Mouse (Mus musculus): ENCODE results near the gene Mapk1. TPM values are rescaled to one million over a fixed set of nuclear protein-coding genes. Genes with fewer than 3 reads are reported as not detected.

The Mapk1 gene
- polyA plus RNA-seq, 1 experiment from 2014 or later = 171 TPM

DNA sequence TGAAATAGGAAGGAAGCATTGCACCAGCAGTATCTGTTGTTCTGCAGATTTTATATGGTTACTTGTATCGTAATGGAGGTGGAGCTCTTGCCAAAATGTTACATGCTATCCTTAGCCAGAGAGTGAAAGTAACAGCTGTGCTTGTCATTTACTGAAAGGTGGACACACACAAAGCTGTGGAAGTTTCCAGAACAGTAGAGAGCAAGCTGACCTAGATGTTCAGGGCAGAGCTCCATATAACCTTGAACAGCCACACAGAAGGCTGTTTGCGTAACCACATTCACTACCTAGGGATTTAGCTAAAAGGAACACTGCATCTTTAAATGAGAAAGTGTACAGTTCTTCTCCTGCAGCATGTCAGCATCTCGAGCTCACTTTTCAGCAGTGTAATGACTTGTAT, 61.1 kb downstream of the Mapk1 start:
- 87% methylated on average over 3 of the region's 3 CpGs for WGBS

DNA sequence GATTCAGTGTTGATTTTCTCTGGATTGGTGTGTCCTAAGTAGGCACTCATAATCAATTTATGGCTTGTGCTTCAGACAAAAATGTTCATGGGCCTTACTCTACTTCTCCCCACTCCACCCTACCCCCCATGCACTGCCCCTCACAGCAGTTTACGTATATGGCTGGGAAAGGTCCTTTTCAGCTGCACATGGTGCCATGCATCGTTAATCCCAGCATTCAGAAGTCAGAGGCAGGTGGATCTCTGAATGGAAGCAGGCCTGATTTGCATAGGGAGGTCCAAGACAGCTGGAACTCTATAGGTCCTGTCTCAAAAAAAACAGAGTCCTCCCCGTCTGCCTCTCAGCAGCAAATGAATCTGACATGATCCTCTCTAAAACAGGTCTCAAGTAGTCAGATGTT, 62.1 kb downstream of the Mapk1 start:
- peaks cover 62% of the 10 kb centered on the region for H3K36me3 ChIP-seq (ENCODE audit: insufficient read depth, low read length)
- no peaks in the 10 kb centered on the region for H3K4me1 ChIP-seq (ENCODE audit: insufficient read depth, low read length)
- H3K9ac ChIP-seq (replicated peaks; ENCODE audit: low read length) = no peak overlapping the region
- no peak overlapping the region for H3K4me3 ChIP-seq (ENCODE audit: low read length)
- H3K4me2 ChIP-seq (replicated peaks; ENCODE audit: low read depth, low read length) = no peak overlapping the region
- no peak for ATAC-seq (ENCODE audit: low FRiP score, low TSS enrichment)
- no peaks in the 10 kb centered on the region for H3K9me3 ChIP-seq (ENCODE audit: low read length)
- 44% methylated on average over 3 of the region's 3 CpGs for WGBS
- no peak overlapping the region for H3K27ac ChIP-seq (ENCODE audit: low read length)
- no peaks in the 10 kb centered on the region for H3K27me3 ChIP-seq (ENCODE audit: insufficient read depth, low read length)

More for the DNA sequence above, 61.1 kb downstream of the Mapk1 start:
- no peak for ATAC-seq (ENCODE audit: low FRiP score, low TSS enrichment)
- H3K36me3 ChIP-seq (ENCODE audit: insufficient read depth, low read length) = peaks cover 66% of the 10 kb centered on the region
- no peak overlapping the region for H3K4me3 ChIP-seq (ENCODE audit: low read length)
- no peaks in the 10 kb centered on the region for H3K4me1 ChIP-seq (ENCODE audit: insufficient read depth, low read length)
- no peak overlapping the region for H3K9ac ChIP-seq (replicated peaks; ENCODE audit: low read length)
- H3K27ac ChIP-seq (ENCODE audit: low read length) = no peak overlapping the region
- H3K9me3 ChIP-seq (ENCODE audit: low read length) = no peaks in the 10 kb centered on the region
- H3K27me3 ChIP-seq (ENCODE audit: insufficient read depth, low read length) = no peaks in the 10 kb centered on the region
- H3K4me2 ChIP-seq (replicated peaks; ENCODE audit: low read depth, low read length) = no peak overlapping the region

DNA sequence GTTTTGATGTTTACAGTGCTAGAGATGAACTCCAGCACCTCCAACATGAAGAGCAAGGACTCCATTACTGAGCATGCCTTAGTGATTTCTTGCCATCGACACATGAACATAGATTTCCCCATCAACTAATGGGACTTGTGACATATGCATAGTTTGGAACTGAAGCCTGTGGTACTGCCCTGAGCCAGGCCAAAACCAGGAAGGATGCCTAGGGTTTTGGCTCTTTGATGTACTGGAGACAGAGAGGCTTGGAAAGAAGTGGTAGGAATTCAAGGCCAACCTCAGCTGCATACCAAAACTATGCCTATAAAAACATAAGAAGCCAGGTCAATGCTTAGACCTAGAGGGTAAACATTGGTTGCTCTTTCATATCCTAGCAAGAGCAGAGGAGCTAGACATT, 66.7 kb downstream of the Mapk1 start:
- H3K9me3 ChIP-seq (ENCODE audit: low read length) = no peaks in the 10 kb centered on the region
- no peak overlapping the region for H3K4me3 ChIP-seq (ENCODE audit: low read length)
- WGBS = 98% methylated on average over 1 of the region's 1 CpGs
- H3K27me3 ChIP-seq (ENCODE audit: insufficient read depth, low read length) = no peaks in the 10 kb centered on the region
- H3K9ac ChIP-seq (replicated peaks; ENCODE audit: low read length) = no peak overlapping the region
- H3K36me3 ChIP-seq (ENCODE audit: insufficient read depth, low read length) = peaks cover 29% of the 10 kb centered on the region
- no peak overlapping the region for H3K27ac ChIP-seq (ENCODE audit: low read length)
- ATAC-seq (ENCODE audit: low FRiP score, low TSS enrichment) = no peak
- H3K4me1 ChIP-seq (ENCODE audit: insufficient read depth, low read length) = no peaks in the 10 kb centered on the region
- no peak overlapping the region for H3K4me2 ChIP-seq (replicated peaks; ENCODE audit: low read depth, low read length)

DNA sequence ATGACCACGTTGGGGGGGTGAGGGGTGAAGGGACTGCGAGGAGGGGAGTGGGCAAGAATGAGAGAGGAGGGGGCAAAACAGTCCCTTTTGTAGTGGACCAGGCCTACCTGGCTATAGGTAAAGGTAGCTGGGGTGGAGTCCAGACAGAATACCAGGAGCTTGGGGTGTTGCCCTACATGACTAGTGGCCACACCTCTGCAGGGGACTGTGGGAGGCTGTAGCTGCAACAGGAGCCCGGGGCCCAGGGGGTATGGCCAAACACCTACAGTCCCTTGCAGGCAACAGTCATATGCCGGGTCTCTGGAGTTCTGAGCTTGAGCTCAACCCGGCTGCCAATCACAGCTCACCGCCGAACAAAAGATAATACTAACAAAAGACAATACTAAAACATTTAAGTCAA, 68.9 kb downstream of the Mapk1 start:
- Histone ChIP-seq H3K27me3 (ENCODE audit: insufficient read depth, low read length) (no peaks in the 10 kb centered on the region), H3K36me3 (ENCODE audit: insufficient read depth, low read length) (peaks cover 20% of the 10 kb centered on the region), H3K27ac (ENCODE audit: low read length) (no peak overlapping the region), H3K4me2 (replicated peaks; ENCODE audit: low read depth, low read length) (no peak overlapping the region), H3K9ac (replicated peaks; ENCODE audit: low read length) (no peak overlapping the region), H3K4me1 (ENCODE audit: insufficient read depth, low read length) (no peaks in the 10 kb centered on the region), H3K9me3 (ENCODE audit: low read length) (no peaks in the 10 kb centered on the region), H3K4me3 (ENCODE audit: low read length) (no peak overlapping the region)
- WGBS = 77% methylated on average over 7 of the region's 7 CpGs
- peak; percentile 33 for ATAC-seq (ENCODE audit: low FRiP score, low TSS enrichment)

DNA sequence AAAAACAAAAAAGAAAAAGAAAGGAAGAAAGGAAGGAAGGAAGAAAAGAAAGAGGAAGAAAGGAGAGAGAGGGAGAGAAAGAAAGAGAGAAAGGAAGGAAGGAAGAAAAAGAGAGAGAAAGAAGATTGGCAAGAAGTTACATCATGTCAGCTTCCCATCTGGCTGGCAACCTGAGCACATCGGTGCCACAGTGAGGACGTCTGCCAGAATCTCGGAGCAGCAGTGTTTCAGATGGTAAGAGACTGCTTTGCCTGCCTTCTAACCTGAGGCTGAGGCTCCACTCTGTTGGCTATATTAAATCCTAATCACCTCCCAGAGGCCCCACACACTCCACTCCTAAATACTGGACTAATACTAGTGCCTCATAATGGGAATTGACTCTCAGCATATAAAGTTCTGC, 70.7 kb downstream of the Mapk1 start:
- Histone ChIP-seq H3K4me1 (ENCODE audit: insufficient read depth, low read length) (no peaks in the 10 kb centered on the region), H3K4me3 (ENCODE audit: low read length) (no peak overlapping the region), H3K27me3 (ENCODE audit: insufficient read depth, low read length) (no peaks in the 10 kb centered on the region), H3K36me3 (ENCODE audit: insufficient read depth, low read length) (peaks cover 5% of the 10 kb centered on the region; the same call in 1 of the 2 replicates), H3K4me2 (replicated peaks; ENCODE audit: low read depth, low read length) (no peak overlapping the region), H3K27ac (ENCODE audit: low read length) (no peak overlapping the region), H3K9ac (replicated peaks; ENCODE audit: low read length) (no peak overlapping the region), H3K9me3 (ENCODE audit: low read length) (no peaks in the 10 kb centered on the region)
- no peak for ATAC-seq (ENCODE audit: low FRiP score, low TSS enrichment)
- WGBS = 75% methylated on average over 3 of the region's 3 CpGs

DNA sequence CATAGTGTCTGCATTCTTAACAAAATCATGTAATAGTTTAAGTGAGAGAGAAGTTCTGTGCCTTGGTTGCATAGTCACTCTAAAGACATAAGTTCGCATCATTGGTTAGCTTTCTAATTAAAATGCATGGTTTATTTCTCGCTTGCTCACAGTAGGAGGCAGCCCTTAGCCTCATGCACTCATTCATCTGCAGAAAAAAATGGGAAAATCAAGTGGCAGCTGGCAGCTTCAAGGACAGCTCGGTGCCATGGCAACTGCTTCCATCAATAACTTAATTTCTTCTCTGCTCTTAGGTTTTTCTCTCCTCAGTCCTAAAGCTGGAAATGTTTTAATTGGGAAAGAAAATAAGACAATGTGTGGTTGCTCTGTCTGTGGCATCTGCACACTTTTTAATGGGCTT, 72.4 kb downstream of the Mapk1 start:
- Histone ChIP-seq H3K27me3 (ENCODE audit: insufficient read depth, low read length) (no peaks in the 10 kb centered on the region), H3K4me2 (replicated peaks; ENCODE audit: low read depth, low read length) (no peak overlapping the region), H3K9ac (replicated peaks; ENCODE audit: low read length) (no peak overlapping the region), H3K36me3 (ENCODE audit: insufficient read depth, low read length) (no peaks in the 10 kb centered on the region), H3K4me3 (ENCODE audit: low read length) (no peak overlapping the region), H3K4me1 (ENCODE audit: insufficient read depth, low read length) (no peaks in the 10 kb centered on the region), H3K27ac (ENCODE audit: low read length) (no peak overlapping the region), H3K9me3 (ENCODE audit: low read length) (no peaks in the 10 kb centered on the region)
- 80% methylated on average over 3 of the region's 3 CpGs for whole genome bisulfite sequencing
- ATAC-seq (ENCODE audit: low FRiP score, low TSS enrichment) = no peak

DNA sequence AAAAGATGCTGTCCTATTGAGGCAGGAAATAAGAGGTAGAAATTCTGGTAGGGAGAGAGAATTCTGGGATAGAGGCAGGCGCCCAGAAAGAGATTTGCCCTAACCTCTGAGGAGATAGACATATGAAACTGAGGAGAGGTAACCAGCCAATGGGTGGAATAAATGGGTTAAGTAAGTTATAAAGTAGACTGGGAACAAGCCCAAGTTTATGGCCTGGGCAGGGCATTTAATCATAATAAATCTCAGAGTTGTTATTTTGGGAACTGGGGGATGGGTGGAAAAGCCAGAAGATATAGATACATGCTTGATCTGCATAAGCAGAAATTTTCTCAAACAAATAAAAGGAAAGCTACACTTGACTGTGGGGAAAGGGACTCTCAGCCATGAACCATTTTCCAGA, 79.2 kb downstream of the Mapk1 start:
- H3K36me3 ChIP-seq (ENCODE audit: insufficient read depth, low read length) = no peaks in the 10 kb centered on the region
- no peak overlapping the region for H3K9ac ChIP-seq (replicated peaks; ENCODE audit: low read length)
- no peak overlapping the region for H3K4me3 ChIP-seq (ENCODE audit: low read length)
- no peak for ATAC-seq (ENCODE audit: low FRiP score, low TSS enrichment)
- no peaks in the 10 kb centered on the region for H3K4me1 ChIP-seq (ENCODE audit: insufficient read depth, low read length)
- no peak overlapping the region for H3K4me2 ChIP-seq (replicated peaks; ENCODE audit: low read depth, low read length)
- no peaks in the 10 kb centered on the region for H3K9me3 ChIP-seq (ENCODE audit: low read length)
- no peaks in the 10 kb centered on the region for H3K27me3 ChIP-seq (ENCODE audit: insufficient read depth, low read length)
- H3K27ac ChIP-seq (ENCODE audit: low read length) = no peak overlapping the region
- WGBS = 53% methylated on average over 1 of the region's 1 CpGs

DNA sequence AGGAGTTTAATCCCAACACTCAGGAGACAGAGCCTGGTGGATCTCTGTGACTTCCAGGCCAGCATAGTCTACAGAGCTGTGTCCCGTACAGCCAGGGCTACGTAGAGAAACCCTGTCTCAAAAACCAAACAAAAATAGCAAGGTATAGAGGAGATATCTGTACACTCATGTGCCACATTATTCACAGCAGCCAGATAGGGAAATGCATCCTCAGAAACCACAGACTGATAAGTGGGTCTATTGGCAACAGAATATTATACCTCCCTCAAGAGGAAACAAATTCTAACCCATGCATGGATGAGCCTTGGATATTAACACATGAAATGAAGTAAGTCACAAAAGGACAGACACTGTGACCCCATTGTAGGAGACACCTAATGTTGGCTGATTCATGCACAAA, 84.4 kb downstream of the Mapk1 start:
- ATAC-seq (ENCODE audit: low FRiP score, low TSS enrichment) = no peak
- Histone ChIP-seq H3K4me2 (replicated peaks; ENCODE audit: low read depth, low read length) (no peak overlapping the region), H3K4me1 (ENCODE audit: insufficient read depth, low read length) (peaks cover 6% of the 10 kb centered on the region), H3K9ac (replicated peaks; ENCODE audit: low read length) (no peak overlapping the region), H3K4me3 (ENCODE audit: low read length) (no peak overlapping the region), H3K27ac (ENCODE audit: low read length) (no peak overlapping the region), H3K9me3 (ENCODE audit: low read length) (no peaks in the 10 kb centered on the region), H3K36me3 (ENCODE audit: insufficient read depth, low read length) (no peaks in the 10 kb centered on the region), H3K27me3 (ENCODE audit: insufficient read depth, low read length) (no peaks in the 10 kb centered on the region)
- WGBS = 98% methylated on average over 2 of the region's 2 CpGs

DNA sequence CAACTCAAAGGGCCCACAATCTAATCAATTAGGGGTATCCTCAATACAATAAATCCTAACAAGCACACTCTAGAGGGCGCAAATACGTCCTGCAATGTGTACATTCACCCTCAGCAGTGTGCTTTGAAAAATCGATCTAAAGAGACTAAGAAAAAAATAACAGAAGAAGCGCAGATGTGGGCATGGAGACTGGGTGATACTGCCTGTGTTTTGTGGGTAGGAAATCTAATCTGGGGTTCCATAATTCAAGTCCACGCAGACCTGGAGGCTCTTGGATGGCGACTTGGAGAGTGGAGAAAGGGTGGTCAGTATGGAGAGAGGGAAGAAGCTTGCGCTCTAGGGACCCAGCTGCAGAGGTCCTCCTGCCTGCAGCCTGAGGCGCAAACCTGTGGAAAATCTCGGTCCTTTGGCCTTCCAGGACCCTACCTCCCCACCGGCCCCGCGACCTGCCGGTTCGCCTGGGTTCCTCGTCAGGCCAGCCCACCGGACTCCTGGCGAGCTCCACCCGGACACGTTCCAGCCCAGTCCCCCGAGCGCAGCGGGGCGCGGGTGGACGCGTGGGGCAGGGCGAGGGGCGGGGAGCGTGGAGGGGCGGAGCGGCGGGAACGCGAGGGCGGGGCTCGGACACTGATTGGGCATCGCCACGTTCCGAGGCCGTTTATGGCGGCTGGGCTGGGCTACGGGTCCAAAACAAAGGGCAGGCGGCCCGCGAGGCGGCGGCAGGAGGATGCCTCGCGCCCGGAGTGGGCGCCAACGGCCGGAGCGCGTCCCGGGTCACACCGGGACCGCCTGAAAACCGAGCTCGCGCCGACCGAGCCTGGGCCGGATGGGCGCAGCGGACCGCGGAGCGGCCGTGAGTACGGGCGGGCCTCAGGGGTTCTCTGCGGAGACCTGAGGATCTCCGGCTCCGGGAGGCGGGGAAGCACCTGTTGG, 86.6 kb downstream of the Mapk1 start, which contains the start of gene Ypel1:
Gene Ypel1, plus strand, starts transcription at position 186 of the 933 bp plus-strand sequence.
- H3K4me3 ChIP-seq (ENCODE audit: low read length) = peak within 1 kb of the TSS; percentile 91
- H3K9me3 ChIP-seq (ENCODE audit: low read length) = no peaks in the 10 kb centered on the region
- H3K4me1 ChIP-seq (ENCODE audit: insufficient read depth, low read length) = peaks cover 6% of the 10 kb centered on the region
- H3K9ac ChIP-seq (replicated peaks; ENCODE audit: low read length) = peak within 1 kb of the TSS; percentile 92
- peak within 1 kb of the TSS; percentile 72 for H3K4me2 ChIP-seq (replicated peaks; ENCODE audit: low read depth, low read length)
- peak; percentile 95 for ATAC-seq (ENCODE audit: low FRiP score, low TSS enrichment)
- no peaks in the 10 kb centered on the region for H3K27me3 ChIP-seq (ENCODE audit: insufficient read depth, low read length)
- 0% methylated on average over 76 of the region's 76 CpGs for WGBS
- peaks cover 5% of the 10 kb centered on the region for H3K36me3 ChIP-seq (ENCODE audit: insufficient read depth, low read length)
- H3K27ac ChIP-seq (ENCODE audit: low read length) = peak within 1 kb of the TSS; percentile 88

DNA sequence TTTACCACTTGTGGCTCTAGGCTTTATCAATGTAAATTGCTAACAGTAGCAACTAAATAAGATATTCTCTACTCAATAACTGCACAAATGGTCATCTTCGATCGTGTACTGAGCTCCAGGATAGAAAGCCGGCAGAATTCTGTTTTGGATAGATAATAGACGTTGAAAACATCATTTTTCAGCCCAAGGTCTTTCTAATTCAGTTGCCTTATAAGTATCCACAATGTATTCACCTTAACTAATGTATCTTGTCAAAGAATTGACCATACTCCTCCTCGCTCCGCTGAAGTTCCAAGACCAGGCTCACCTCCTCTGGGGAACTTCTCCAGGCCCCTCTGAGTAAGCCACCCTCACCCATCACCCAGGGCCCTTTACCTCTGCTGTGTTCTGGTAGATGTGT, 87.5 kb downstream of the Mapk1 start:
- Histone ChIP-seq H3K9me3 (ENCODE audit: low read length) (peaks cover 4% of the 10 kb centered on the region; the same call in 1 of the 2 replicates), H3K4me3 (ENCODE audit: low read length) (peak overlapping the region; percentile 91), H3K27ac (ENCODE audit: low read length) (no peak overlapping the region), H3K36me3 (ENCODE audit: insufficient read depth, low read length) (peaks cover 13% of the 10 kb centered on the region), H3K27me3 (ENCODE audit: insufficient read depth, low read length) (no peaks in the 10 kb centered on the region), H3K4me2 (replicated peaks; ENCODE audit: low read depth, low read length) (peak overlapping the region; percentile 72), H3K4me1 (ENCODE audit: insufficient read depth, low read length) (peaks cover 6% of the 10 kb centered on the region), H3K9ac (replicated peaks; ENCODE audit: low read length) (peak overlapping the region; percentile 41; the same call in 1 of the 2 replicates)
- ATAC-seq (ENCODE audit: low FRiP score, low TSS enrichment) = no peak
- 44% methylated on average over 6 of the region's 6 CpGs for WGBS
